Mouse (Mus musculus) embryonic facial prominence, embryonic 10.5 days (tissue): ENCODE results near the gene Avil. TPM values are rescaled to one million over a fixed set of nuclear protein-coding genes. Genes with fewer than 3 reads are reported as not detected.

Experiments
- DNase-seq: peaks from one replicate; pipeline ENCODE4 v3.0.0-alpha.2; 2017; ENCODE audit warnings: low spot score
- H3K27ac ChIP-seq: fragments of 300-500 bp; sonication (generic); replicated peaks from 2 replicates; pipeline ENCODE4 v1.5.1; 2016; ENCODE audit warnings: mild to moderate bottlenecking
- H3K27me3 ChIP-seq: fragments of 300-500 bp; sonication (generic); replicated peaks from 2 replicates; pipeline ENCODE4 v1.6.1; 2016; ENCODE audit warnings: low read depth, mild to moderate bottlenecking; ENCODE audit not compliant: poor library complexity, severe bottlenecking
- H3K36me3 ChIP-seq: fragments of 300-500 bp; sonication (generic); replicated peaks from 2 replicates; pipeline ENCODE4 v1.6.1; 2016; ENCODE audit warnings: mild to moderate bottlenecking, moderate library complexity
- H3K4me1 ChIP-seq: fragments of 300-500 bp; sonication (generic); 2 replicates; pipeline ENCODE4 v1.6.1; 2016
- H3K4me3 ChIP-seq: fragments of 300-500 bp; sonication (generic); 2 replicates; pipeline ENCODE4 v1.5.1; 2016; ENCODE audit warnings: mild to moderate bottlenecking, moderate library complexity
- H3K9me3 ChIP-seq: fragments of 300-500 bp; sonication (generic); 2 replicates; pipeline ENCODE4 v1.6.1; 2016; ENCODE audit warnings: mild to moderate bottlenecking
- WGBS: fragments of 180-500 bp; shearing (Covaris S2); methylation state at CpG from one replicate; pipeline ENCODE4 v1.1.7; 2016; 5-methylcytosine and 5-hydroxymethylcytosine counted together
- polyA plus RNA-seq: library from polyadenylated mRNA; unstranded; fragments of >200 nt; fragmentation: Nextera tagmentation; extraction: Ambion mirVana; gene quantifications from 2 replicates; pipeline ENCODE4 v1.2.1, GENCODE M21; 2016

Avil gene
- polyA plus RNA-seq, 1 experiment from 2014 or later, result 0.44 TPM

GRCm38 (mm10) chr10:127041274-127041766 is 40.8 kb downstream of the Avil start, which contains the start of the genes Mettl1 and Eef1akmt3:
Gene Mettl1, plus strand, starts transcription at chr10:127041414.
Gene Eef1akmt3, minus strand, starts transcription at chr10:127041513.
- WGBS, result under 1% methylated on average over 28 of the region's 28 CpGs
- Histone ChIP-seq H3K9me3 (no peaks in the 10 kb centered on the region), H3K27me3 (peaks cover 19% of the 10 kb centered on the region), H3K4me1 (peaks cover 23% of the 10 kb centered on the region), H3K4me3 (peak within 1 kb of the TSS; percentile 93), H3K36me3 (peaks cover 27% of the 10 kb centered on the region), H3K27ac (peak within 1 kb of the TSS; percentile 92)
- peak; percentile 70 for DNase-seq

GRCm38 (mm10) chr10:127041774-127042338 is 41.3 kb downstream of the Avil start:
- peaks cover 24% of the 10 kb centered on the region for H3K27me3 ChIP-seq
- H3K9me3 ChIP-seq, result no peaks in the 10 kb centered on the region
- H3K4me3 ChIP-seq, result peak overlapping the region; percentile 93
- H3K36me3 ChIP-seq, result peaks cover 28% of the 10 kb centered on the region
- under 1% methylated on average over 44 of the region's 44 CpGs for WGBS
- peak; percentile 94 for DNase-seq
- H3K27ac ChIP-seq, result peak overlapping the region; percentile 92
- peaks cover 23% of the 10 kb centered on the region for H3K4me1 ChIP-seq

- Histone ChIP-seq H3K4me3 (peak overlapping the region; percentile 93), H3K27me3 (peaks cover 32% of the 10 kb centered on the region), H3K9me3 (no peaks in the 10 kb centered on the region), H3K27ac (peak overlapping the region; percentile 92), H3K36me3 (peaks cover 32% of the 10 kb centered on the region), H3K4me1 (peaks cover 23% of the 10 kb centered on the region)
- 21% methylated on average over 5 of the region's 5 CpGs for WGBS
- DNase-seq, result no peak
Observed at GRCm38 (mm10) chr10:127042468-127043115, 42.1 kb downstream of the Avil start.

GRCm38 (mm10) chr10:127043187-127043586 is 42.7 kb downstream of the Avil start:
- Histone ChIP-seq H3K36me3 (peaks cover 32% of the 10 kb centered on the region), H3K9me3 (no peaks in the 10 kb centered on the region), H3K27me3 (peaks cover 38% of the 10 kb centered on the region), H3K4me3 (peak overlapping the region; percentile 93), H3K27ac (no peak overlapping the region), H3K4me1 (peaks cover 23% of the 10 kb centered on the region)
- DNase-seq, result no peak
- 81% methylated on average over 6 of the region's 6 CpGs for whole genome bisulfite sequencing

- H3K27me3 ChIP-seq, result peaks cover 66% of the 10 kb centered on the region
- H3K4me1 ChIP-seq, result peaks cover 18% of the 10 kb centered on the region
- peak within 1 kb of the TSS; percentile 42 for H3K4me3 ChIP-seq
- WGBS, result 32% methylated on average over 5 of the region's 5 CpGs
- no peaks in the 10 kb centered on the region for H3K9me3 ChIP-seq
- DNase-seq, result no peak
- H3K27ac ChIP-seq, result no peak within 1 kb of the TSS
- H3K36me3 ChIP-seq, result peaks cover 32% of the 10 kb centered on the region
Observed at GRCm38 (mm10) chr10:127047954-127048353, 47.4 kb downstream of the Avil start, which contains the start of gene Cyp27b1. Gene Cyp27b1, plus strand, starts transcription at chr10:127048250.

- WGBS, result 5% methylated on average over 35 of the region's 35 CpGs
- Histone ChIP-seq H3K27me3 (peaks cover 73% of the 10 kb centered on the region), H3K4me1 (peaks cover 16% of the 10 kb centered on the region), H3K4me3 (peak overlapping the region; percentile 42), H3K27ac (no peak overlapping the region), H3K9me3 (no peaks in the 10 kb centered on the region), H3K36me3 (peaks cover 24% of the 10 kb centered on the region)
- DNase-seq, result peak; percentile 39
Observed at GRCm38 (mm10) chr10:127048608-127049394, 48.3 kb downstream of the Avil start.

- Histone ChIP-seq H3K27me3 (peaks cover 73% of the 10 kb centered on the region), H3K27ac (no peak overlapping the region), H3K36me3 (peaks cover 21% of the 10 kb centered on the region), H3K4me1 (peaks cover 16% of the 10 kb centered on the region), H3K9me3 (no peaks in the 10 kb centered on the region), H3K4me3 (peak overlapping the region; percentile 42)
- no peak for DNase-seq
- WGBS, result 3% methylated on average over 29 of the region's 29 CpGs
Observed at GRCm38 (mm10) chr10:127049395-127050118, 49.0 kb downstream of the Avil start.

- DNase-seq, result no peak
- Histone ChIP-seq H3K4me3 (peak overlapping the region; percentile 42; the same call in 1 of the 2 replicates), H3K27me3 (peaks cover 73% of the 10 kb centered on the region), H3K4me1 (peaks cover 16% of the 10 kb centered on the region), H3K36me3 (peaks cover 17% of the 10 kb centered on the region), H3K9me3 (no peaks in the 10 kb centered on the region), H3K27ac (no peak overlapping the region)
- WGBS, result 18% methylated on average over 10 of the region's 10 CpGs
Observed at GRCm38 (mm10) chr10:127050119-127050474, 49.6 kb downstream of the Avil start.

GRCm38 (mm10) chr10:127054646-127055045 is 54.1 kb downstream of the Avil start:
- Histone ChIP-seq H3K36me3 (peaks cover 27% of the 10 kb centered on the region), H3K4me1 (peaks cover 32% of the 10 kb centered on the region), H3K27me3 (peaks cover 74% of the 10 kb centered on the region), H3K9me3 (no peaks in the 10 kb centered on the region), H3K27ac (no peak overlapping the region), H3K4me3 (no peak overlapping the region)
- WGBS, result 67% methylated on average over 4 of the region's 4 CpGs
- peak; percentile 62 for DNase-seq

GRCm38 (mm10) chr10:127055406-127055805 is 54.9 kb downstream of the Avil start:
- Histone ChIP-seq H3K9me3 (no peaks in the 10 kb centered on the region), H3K4me1 (peaks cover 33% of the 10 kb centered on the region), H3K27ac (no peak overlapping the region), H3K27me3 (peaks cover 74% of the 10 kb centered on the region), H3K4me3 (no peak overlapping the region), H3K36me3 (peaks cover 27% of the 10 kb centered on the region)
- WGBS, result 88% methylated on average over 8 of the region's 8 CpGs
- no peak for DNase-seq

GRCm38 (mm10) chr10:127056490-127056889 is 56.0 kb downstream of the Avil start:
- no peak overlapping the region for H3K27ac ChIP-seq
- H3K27me3 ChIP-seq, result peaks cover 74% of the 10 kb centered on the region
- peaks cover 42% of the 10 kb centered on the region for H3K4me1 ChIP-seq
- H3K9me3 ChIP-seq, result no peaks in the 10 kb centered on the region
- peaks cover 27% of the 10 kb centered on the region for H3K36me3 ChIP-seq
- peak overlapping the region; percentile 13; the same call in 1 of the 2 replicates for H3K4me3 ChIP-seq
- no peak for DNase-seq
- 85% methylated on average over 20 of the region's 20 CpGs for WGBS

- WGBS, result 1% methylated on average over 9 of the region's 9 CpGs
- peaks cover 27% of the 10 kb centered on the region for H3K36me3 ChIP-seq
- H3K4me1 ChIP-seq, result peaks cover 48% of the 10 kb centered on the region
- H3K9me3 ChIP-seq, result no peaks in the 10 kb centered on the region
- peak; percentile 88 for DNase-seq
- no peak overlapping the region for H3K27ac ChIP-seq
- H3K4me3 ChIP-seq, result peak overlapping the region; percentile 95
- H3K27me3 ChIP-seq, result peaks cover 66% of the 10 kb centered on the region
Observed at GRCm38 (mm10) chr10:127058161-127058560, 57.7 kb downstream of the Avil start.
